Mouse (Mus musculus): ENCODE data around the gene Robo1.

GRCm38 (mm10) chr16:72551672-72552243 lies 243.7 kb downstream of the Robo1 start:
- TF ChIP-seq POLR2A (IDR thresholded peaks at IDR 0.05; ENCODE audit: borderline replicate concordance, low read depth, low read length) = no peak
- TF ChIP-seq CTCF (IDR thresholded peaks at IDR 0.05; ENCODE audit: low read depth, low read length) = no peak
